Mouse (Mus musculus): ENCODE results near the gene Efna1. TPM values are rescaled to one million over a fixed set of nuclear protein-coding genes. Genes with fewer than 3 reads are reported as not detected.

The Efna1 gene
- total RNA-seq, 2 experiments from 2014 or later: 20.7 to 22.1 TPM

DNA sequence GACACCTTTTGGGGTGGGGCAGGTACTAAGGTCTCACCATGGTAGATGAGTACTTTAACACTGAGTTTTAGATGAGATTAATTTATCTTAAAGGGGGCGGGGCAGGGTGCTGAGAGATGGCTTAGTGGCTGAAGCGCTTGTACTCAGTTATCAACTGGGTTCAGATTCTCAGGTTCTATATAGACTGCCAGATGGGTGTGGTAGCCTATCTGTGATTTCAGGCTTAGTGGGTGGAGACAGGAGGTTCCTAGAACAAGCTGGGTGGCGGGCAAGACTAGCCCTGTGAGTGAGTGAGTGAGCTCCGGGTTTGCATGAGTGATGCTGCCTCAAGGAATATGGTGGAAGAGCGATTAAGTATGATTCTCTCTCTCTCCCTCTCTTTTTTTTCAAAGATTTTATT, 25.9 kb downstream of the Efna1 start:
- intact Hi-C loops (cut with DNase I; ENCODE audit: low total_unique reads): no loop called here
- DNase-seq: no peak

DNA sequence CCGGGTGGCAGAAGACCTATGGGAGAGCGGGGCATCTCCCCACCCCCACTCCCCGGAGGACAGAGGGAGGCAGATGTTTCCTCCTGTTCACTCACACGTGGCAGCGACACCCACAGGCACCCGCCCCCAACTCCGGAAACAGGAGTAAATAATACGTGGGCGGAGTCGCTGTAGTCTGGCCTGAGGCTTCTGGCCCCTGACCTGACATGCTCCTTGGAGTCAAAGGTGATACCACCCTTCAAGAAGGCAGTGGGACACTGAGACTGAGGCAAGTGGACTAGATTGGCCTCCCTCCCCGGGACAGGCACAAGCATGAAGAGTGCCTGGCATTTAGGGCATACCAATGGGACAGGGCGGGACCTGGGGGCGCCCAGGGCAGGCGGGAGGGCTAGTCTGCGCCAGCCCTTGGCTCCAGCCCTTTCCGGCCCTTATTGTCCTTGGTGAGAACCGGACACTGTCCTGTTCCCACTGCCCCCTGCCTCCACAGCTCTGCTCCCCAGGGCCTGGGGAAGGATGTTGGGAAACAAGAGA, 29.5 kb downstream of the Efna1 start:
- intact Hi-C loops (cut with DNase I; ENCODE audit: low total_unique reads): no loop called here
- peak; percentile 69 for DNase-seq

DNA sequence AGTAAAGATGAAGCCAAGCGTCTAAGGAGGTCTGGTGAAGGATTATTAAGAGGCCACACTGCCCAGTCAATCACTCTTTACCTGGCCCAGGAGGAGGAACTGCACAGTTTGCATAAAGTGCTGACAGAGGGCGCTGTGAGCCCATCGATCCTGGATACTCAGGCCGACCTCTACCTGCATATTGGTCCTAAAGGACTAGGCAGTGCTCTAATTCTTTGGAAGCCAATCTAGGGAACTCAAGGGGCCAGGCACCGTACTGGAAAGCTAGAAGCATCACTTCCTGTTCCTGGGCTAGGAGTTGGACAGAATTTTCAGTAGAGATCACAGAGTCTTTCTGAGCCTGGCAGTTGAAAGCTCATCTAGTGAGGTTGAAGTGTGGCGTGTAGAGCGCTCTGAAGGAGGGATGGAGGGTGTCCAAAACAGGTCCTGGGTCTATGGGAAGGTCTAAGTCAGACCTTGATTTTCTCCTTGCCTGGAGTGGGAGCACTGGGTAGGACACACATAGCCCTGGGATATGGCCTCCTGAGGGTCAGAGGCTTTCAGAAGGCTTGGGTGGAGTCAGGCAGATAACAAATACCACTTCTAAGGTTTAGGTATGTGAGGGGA, 30.4 kb downstream of the Efna1 start:
- DNase-seq: peak; percentile 52
- intact Hi-C loops (cut with DNase I; ENCODE audit: low total_unique reads): no loop called here

DNA sequence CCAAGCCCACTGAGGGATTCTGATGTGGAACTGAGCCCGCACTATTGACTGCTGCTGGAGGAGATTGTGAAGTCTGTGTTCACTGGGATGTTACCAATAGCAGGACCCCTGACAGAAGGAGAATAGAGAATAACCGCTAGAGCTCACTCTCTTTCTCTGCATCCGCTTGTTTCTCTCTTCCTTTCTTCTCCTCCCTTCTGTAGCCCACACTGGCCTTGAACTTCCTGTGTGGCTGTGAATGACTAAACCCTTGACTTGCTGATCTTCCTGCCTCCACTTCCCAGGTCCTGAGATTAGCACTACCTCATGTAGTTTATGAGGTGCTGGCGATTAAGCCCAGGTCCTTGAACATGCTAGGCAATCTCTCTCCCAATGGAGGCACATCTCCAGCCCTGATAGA, 33.5 kb downstream of the Efna1 start:
- intact Hi-C loops (cut with DNase I; ENCODE audit: low total_unique reads): loop anchor here (5.0 kb wide), 1 partner anchor 55 kb away; no protein-coding TSS in a partner anchor
- DNase-seq: no peak

DNA sequence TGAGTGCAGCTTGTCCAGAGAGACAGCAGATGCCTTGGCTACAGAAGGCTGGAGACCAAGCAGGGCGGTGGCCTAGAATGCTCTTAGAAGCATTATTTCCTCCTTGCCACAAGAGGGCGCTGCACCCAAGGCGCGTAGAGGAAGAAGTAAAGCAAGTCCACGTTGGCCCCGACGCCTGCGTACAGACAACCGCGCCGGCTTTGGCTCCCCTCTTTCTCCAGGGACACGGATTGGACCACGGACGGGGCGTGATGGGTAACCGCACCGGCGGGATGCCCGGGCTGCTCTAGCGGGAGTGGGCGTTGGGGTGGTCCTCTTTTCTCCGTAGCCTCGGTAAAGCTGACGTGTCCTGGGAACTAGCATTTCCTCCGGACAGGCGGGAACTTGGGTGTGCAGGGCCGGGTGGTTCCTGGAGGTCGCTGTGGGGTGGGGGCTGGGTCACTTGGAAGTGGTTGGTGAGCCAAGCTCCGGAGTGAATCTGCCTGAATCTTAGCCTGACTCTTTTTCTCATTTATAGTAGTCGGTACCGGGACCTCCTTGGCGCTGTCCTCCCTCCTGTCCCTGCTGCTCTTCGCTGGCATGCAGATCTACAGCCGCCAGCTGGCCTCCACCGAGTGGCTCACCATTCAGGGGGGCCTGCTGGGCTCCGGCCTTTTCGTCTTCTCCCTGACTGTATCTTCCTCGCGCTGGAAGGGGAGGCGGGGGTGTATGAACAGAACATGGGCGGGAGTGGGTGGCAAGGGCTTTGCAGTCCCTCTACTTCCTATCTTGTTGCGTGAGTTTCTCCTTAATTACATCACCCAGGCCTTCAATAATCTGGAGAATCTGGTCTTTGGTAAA, 34.5 kb downstream of the Efna1 start, which contains the start of gene Trim46:
Gene Trim46, minus strand, starts transcription at position 49 of the 840 bp plus-strand sequence.
- intact Hi-C loops (cut with DNase I; ENCODE audit: low total_unique reads): loop anchor here (5.0 kb wide), 1 partner anchor 56 kb away; no protein-coding TSS in a partner anchor
- peak; percentile 91 for DNase-seq

DNA sequence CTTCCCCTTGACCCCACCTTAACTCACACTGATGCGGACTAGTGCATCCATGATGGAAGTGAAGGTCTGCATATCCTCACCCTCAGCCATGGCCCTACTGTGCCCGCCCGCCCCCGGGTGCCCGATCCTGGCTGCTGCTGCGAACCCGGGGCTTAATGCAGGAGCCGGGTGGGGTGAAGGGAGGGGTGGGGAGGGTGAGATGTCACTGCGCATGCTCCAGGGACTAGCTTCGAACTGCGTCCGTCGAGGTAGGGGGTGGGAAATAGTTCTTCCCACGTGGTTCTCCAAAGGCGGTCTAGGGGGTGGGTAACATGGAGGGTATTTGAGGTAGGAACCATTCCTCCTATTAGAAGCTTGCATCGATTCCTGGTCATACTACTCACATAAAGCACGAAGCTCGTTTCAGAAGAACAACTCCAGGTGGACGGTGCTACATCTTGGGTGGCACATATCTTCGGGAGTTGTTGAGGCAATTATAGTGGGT, 35.2 kb downstream of the Efna1 start, which contains the start of gene Krtcap2:
Gene Krtcap2, plus strand, starts transcription at position 279 of the 484 bp plus-strand sequence.
- DNase-seq: no peak
- intact Hi-C loops (cut with DNase I; ENCODE audit: low total_unique reads): loop anchor here (5.0 kb wide), 1 partner anchor 57 kb away; no protein-coding TSS in a partner anchor

DNA sequence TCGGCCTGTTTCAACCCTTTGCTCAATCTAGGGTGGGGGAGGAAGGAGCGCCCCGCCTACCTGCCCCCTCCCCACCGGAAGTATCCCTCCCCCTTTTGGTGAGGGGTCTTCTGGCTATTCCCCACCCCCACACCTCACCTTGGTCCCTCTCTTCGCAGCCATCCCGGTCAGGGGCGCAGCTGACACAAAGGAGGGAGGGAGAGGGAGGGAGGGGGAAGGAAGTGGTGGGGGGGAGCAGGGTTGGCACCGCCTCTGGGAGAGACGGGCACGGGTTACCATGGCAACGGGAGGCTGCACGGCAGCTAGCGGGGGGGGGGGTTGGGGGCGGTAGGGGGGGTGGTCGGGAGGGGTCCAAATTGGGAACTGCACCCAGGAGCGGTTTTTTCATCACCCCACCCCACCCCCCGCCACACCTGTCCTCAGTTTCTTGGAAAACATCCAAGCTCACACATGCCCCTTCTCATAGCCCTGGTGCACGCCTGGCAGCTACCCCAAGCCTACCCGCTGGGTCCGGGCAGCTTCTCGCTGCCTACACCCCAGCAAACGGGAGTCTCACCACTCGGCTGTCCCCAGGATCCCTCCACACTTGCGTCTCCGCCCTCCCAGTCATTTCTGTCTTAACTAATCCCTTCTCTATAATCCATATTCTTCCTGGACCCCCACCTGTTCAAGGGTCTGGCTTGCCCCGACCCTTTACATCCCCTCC, 35.8 kb downstream of the Efna1 start:
- intact Hi-C loops (cut with DNase I; ENCODE audit: low total_unique reads): loop anchor here (5.0 kb wide), 1 partner anchor 57 kb away; no protein-coding TSS in a partner anchor
- DNase-seq: no peak

DNA sequence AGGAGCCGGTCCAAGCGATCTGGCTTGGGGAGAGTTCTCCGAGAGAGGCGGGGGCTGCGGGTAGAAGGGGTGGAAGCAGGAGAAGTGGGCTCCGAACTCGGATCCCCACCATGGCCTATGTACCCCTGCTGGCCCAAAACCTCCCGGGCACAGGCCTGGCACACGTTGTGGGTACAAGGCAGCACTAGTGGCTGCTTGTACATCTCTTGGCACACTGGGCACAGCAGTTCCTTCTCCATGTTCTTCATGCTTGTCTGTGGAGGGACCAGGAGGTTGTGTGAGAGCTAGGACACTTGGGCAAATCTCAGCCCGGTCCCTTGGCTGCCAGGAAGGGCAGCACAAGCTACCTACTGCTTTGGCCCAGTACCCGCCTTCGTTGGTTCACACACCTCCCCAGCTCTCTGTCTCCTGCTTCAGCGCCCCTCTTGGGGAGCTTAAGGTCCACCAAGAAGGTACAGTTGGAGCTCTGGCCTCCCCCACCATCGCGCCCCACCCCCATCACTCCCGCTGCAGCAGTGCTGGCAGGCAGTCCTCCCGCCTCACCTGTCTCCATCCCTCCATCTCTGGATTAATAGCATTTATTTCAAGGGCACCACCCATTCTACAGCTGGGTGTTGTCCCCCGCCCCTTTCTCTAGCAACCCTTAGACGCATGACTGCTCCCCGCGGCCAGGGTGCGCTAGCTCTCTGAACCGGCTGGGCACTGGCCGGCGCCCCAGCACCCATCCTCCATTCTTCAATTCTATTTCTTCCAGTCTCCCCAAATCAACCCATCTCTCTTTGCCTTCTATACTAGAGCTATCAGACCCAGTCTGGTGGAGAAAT, 36.6 kb downstream of the Efna1 start:
- DNase-seq: no peak
- intact Hi-C loops (cut with DNase I; ENCODE audit: low total_unique reads): no loop called here

DNA sequence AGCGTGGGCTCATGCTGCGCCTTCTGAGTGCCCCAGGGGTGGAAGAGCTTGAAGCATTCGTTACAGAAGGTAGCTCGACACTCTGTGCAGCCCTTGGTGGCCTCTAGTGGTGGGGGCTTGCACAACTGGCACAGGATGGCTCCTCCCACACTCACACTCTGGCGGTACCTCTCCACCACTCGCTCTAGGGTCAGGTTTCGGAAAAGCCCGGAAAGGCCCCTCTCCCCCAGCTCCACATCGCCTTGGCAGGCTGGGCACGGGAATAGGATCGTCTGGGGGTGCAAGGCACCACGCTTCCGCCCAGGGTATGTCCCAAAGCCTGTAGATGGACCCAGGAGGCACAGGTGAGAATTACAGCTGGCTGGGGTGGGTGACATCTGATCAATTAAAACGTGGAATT, 37.3 kb downstream of the Efna1 start:
- DNase-seq: no peak
- intact Hi-C loops (cut with DNase I; ENCODE audit: low total_unique reads): no loop called here

DNA sequence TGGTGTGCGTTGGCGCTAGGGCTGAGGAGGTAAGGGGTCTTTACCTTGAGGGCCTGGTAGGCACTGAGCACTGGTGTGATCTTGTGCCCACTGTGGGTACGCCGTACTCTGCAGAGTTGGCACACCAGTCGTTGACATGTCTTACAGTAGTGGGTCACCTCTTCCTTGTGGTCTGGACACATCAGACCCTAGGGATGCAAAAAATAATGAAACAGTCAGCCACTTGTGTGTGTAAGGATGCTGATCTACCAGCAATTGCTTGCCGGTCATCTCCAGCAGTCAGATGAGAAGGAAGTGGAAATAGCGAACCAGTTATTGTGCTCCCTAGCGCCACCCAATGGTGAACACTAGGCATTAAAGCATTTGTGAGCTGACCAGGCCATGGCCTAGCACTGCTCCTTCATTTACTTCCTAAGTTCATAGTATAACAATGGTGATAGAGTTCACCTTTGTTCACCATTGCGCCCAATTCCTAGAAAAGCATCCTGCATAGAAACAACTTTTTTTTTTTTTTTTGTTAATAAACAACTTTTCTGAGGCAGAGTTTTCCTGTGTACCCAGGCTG, 38.5 kb downstream of the Efna1 start:
- intact Hi-C loops (cut with DNase I; ENCODE audit: low total_unique reads): no loop called here
- peak; percentile 51 for DNase-seq

DNA sequence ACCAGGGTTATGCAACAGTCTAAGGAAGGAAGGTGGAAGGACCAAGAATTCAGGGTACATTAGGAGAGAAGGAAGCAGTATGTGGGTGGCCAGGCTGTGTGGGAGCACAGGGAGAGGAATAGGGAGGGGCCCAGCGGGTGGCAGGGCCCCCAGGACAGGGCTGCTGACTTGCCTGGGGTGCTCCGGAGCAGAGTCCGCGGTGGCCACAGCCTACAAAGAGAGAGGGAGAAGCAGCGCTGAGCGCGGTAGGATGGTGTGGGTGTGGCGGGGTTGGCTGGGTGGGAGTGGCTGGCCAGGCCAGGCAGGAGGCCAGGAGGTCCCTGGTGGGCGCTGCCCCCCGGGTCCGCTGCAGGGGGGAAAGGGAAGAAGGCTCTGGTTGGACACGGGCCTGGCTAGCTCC, 42.4 kb downstream of the Efna1 start:
- DNase-seq: no peak
- intact Hi-C loops (cut with DNase I; ENCODE audit: low total_unique reads): no loop called here

DNA sequence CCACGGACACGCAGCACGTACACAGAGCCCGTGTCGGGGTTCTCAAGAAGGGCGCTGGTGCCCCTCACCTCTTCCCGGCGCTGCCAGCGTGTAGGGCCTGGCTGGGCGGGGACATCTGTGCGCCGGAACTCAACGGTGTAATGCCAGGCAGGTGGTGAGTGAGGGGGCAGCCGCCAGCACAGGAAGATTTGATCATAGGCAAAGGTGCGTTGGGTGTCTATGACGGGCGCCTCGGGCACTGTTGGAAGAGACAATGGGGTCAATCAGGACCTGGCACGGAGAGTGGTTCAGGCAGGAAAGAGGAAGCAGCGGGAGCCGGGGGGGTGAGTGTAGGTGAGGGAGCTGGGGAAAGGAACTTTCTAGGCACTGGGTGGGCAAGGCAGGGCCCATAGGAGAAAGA, 43.3 kb downstream of the Efna1 start:
- DNase-seq: no peak
- intact Hi-C loops (cut with DNase I; ENCODE audit: low total_unique reads): no loop called here

DNA sequence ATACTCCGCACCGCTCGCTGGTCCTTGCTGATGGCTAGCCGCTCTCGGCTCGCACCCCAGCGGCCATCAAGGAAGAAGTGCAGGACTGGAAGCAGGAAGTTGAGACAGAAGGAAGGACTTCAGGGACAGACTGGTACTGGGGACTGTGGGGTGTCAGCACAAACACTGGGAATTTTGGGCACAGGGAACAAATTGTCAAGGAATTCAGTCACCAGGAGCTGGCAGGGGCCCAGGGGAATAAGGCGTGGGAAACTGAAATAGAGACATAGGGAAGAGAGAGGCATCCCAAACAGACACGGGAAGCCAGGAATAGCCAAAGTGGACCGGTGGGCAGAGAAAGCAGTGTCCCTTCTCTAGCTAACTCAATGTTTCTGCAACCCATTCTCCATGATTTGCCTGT, 44.4 kb downstream of the Efna1 start:
- intact Hi-C loops (cut with DNase I; ENCODE audit: low total_unique reads): no loop called here

DNA sequence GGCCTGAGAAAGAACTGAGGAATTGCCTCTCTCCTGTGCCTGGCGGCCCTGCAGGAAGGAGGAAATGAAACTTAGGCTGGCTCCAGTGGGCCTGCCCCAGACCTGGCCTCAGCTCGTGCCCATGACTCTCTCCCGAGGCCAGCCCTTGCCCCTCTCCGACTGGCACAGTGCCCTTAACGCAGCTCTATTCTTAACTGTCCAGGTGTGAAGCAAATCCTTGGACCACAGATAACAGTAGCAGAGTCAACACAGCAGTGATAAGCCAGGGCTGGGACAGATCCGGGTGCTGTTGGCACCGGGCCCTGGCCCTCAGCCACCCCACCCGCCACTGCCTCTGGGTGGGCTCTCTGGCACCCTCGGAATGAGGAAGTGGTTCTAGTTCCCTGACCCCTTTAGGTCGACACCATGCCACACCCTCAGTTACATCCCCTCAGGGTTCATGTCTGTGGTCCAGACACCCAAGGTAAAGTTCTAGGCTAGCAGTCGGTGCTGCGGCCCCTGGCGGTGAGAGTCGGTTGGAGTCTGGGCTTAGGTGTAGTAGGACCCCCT, 47.3 kb downstream of the Efna1 start:
- intact Hi-C loops (cut with DNase I; ENCODE audit: low total_unique reads): no loop called here
- no peak for DNase-seq

More for the DNA sequence above, 44.4 kb downstream of the Efna1 start:
- no peak for DNase-seq

DNA sequence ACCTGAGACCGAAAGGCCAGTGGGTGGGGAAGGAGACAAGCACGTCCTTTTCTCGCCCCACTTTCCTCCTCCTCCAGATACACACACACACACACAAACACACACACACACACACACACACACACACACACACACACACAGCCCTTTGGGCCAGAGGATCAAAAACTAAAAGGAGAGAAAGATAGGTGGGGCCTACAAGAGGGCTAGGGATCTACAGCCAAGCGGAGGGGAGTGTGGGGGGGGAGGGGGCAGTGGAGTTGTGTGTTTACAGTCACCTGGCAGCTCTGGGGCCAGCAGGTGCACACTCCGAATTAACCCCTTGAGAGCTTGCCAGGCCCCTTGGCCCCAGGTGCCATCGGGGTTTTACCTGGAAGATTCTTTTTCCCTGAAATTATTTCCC, 48.3 kb downstream of the Efna1 start:
- intact Hi-C loops (cut with DNase I; ENCODE audit: low total_unique reads): no loop called here
- DNase-seq: no peak

DNA sequence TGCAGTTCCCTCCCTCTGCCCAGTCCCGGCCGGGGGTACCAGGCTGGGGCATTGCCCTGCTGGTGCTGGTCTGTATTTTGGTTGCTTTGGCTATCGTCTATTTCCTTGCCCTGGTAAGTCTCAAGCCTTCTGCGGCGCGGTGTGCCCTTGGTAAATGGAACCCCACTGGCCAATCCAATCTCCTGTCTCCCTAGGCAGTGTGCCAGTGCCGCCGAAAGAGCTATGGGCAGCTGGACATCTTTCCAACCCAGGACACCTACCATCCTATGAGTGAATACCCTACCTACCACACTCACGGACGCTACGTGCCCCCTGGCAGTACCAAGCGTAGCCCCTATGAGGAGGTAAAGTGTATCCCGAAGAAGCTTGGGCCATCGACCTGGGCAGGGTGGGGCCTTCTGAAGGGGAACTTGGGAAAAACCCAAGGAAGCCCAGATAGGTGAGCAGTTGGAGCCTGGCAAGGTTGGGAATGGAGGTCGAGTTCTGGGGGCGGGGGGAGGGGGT, 49.1 kb downstream of the Efna1 start:
- no peak for DNase-seq
- intact Hi-C loops (cut with DNase I; ENCODE audit: low total_unique reads): no loop called here

DNA sequence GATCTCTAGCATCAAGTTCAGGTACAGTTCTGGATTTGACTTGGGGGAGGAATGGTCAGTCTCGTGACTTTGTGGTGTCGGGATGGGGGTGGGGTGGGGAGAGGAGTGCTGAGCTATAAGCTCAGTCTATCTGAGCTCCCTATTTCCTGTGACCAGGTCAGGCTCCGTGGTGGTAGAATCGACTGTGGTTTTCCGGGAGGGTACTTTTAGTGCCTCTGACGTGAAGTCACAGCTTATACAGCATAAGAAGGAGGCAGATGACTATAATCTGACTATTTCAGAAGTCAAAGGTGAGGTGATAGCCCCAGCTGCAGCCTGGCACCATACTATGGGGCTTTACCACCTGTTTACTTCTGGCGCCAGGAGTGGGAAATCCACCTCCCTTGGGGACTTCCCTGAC, 49.6 kb downstream of the Efna1 start:
- intact Hi-C loops (cut with DNase I; ENCODE audit: low total_unique reads): no loop called here
- no peak for DNase-seq

DNA sequence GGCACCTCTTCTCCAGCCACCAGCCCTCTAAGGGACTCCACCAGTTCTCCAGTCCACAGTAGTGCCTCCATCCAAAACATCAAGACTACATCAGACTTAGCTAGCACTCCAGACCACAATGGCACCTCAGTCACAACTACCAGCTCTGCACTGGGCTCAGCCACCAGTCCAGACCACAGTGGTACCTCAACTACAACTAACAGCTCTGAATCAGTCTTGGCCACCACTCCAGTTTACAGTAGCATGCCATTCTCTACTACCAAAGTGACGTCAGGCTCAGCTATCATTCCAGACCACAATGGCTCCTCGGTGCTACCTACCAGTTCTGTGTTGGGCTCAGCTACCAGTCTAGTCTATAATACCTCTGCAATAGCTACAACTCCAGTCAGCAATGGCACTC, 50.4 kb downstream of the Efna1 start:
- DNase-seq: no peak
- intact Hi-C loops (cut with DNase I; ENCODE audit: low total_unique reads): no loop called here
